Mouse (Mus musculus): ENCODE measurements around the gene Milr1. TPM values are rescaled to one million over a fixed set of nuclear protein-coding genes. Genes with fewer than 3 reads are reported as not detected.

Gene Milr1
- polyA plus RNA-seq, 1 experiment, result 19.9 TPM

DNA sequence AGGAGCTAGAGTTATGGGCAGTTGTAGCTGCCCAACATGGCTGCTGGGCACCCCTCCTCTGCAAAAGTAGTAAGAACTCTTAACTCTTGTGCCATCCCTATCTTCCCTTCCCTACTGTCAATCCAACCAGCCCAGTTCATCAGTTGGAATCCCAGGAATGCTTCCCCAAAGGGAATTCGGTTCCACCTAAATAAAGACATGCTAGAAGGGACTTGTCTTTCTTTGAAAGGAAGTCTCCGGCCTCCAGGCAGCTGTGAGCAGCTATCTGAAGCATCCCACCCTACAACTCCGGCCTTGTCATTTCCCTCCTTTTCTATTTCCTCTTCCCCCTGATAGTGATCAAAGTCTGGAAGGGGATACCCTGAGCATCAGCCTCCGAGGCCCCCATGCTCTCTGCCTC lies 44.8 kb upstream of the Milr1 start:
- Histone ChIP-seq H3K79me2 (ENCODE audit: control insufficient read depth, insufficient read depth) (no peaks in the 10 kb centered on the region), H3K36me3 (ENCODE audit: control insufficient read depth, insufficient read depth) (no peaks in the 10 kb centered on the region), H3K4me3 (ENCODE audit: insufficient read depth, poor library complexity, severe bottlenecking) (no peak overlapping the region), H3K79me3 (ENCODE audit: low read depth) (no peaks in the 10 kb centered on the region), H3ac (ENCODE audit: control insufficient read depth, insufficient read length, low read depth) (no peak overlapping the region), H3K27me3 (ENCODE audit: control insufficient read depth, insufficient read depth, insufficient read length) (no peaks in the 10 kb centered on the region)
- no peak for TF ChIP-seq FOSL1 (IDR thresholded peaks at IDR 0.05; ENCODE audit: insufficient read depth, low read length, poor library complexity, severe bottlenecking)
- TF ChIP-seq MAX (IDR thresholded peaks at IDR 0.05), result no peak
- TF ChIP-seq MYOG (IDR thresholded peaks at IDR 0.05; ENCODE audit: control insufficient read depth, extremely low read depth, insufficient read length), result no peak
- TF ChIP-seq CTCF (IDR thresholded peaks at IDR 0.05; ENCODE audit: control insufficient read depth, insufficient read depth, insufficient read length), result no peak
- no peak for TF ChIP-seq CEBPB (IDR thresholded peaks at IDR 0.05; ENCODE audit: low read depth)
- TF ChIP-seq USF1 (IDR thresholded peaks at IDR 0.05; ENCODE audit: low read depth), result no peak
- TF ChIP-seq MYOD1 (IDR thresholded peaks at IDR 0.05; ENCODE audit: control insufficient read depth, insufficient read length, low read depth), result no peak

GRCm38 (mm10) chr11:106707085-106707484 lies 43.9 kb upstream of the Milr1 start:
- H3K36me3 ChIP-seq (ENCODE audit: control insufficient read depth, insufficient read depth), result no peaks in the 10 kb centered on the region
- no peak overlapping the region for H3K4me3 ChIP-seq (ENCODE audit: insufficient read depth, poor library complexity, severe bottlenecking)
- H3K79me3 ChIP-seq (ENCODE audit: low read depth), result no peaks in the 10 kb centered on the region
- H3K79me2 ChIP-seq (ENCODE audit: control insufficient read depth, insufficient read depth), result no peaks in the 10 kb centered on the region
- no peak overlapping the region for H3ac ChIP-seq (ENCODE audit: control insufficient read depth, insufficient read length, low read depth)
- TF ChIP-seq CTCF (IDR thresholded peaks at IDR 0.05; ENCODE audit: control insufficient read depth, insufficient read depth, insufficient read length) (no peak), MYOD1 (IDR thresholded peaks at IDR 0.05; ENCODE audit: control insufficient read depth, insufficient read length, low read depth) (no peak), MAX (IDR thresholded peaks at IDR 0.05) (no peak), FOSL1 (IDR thresholded peaks at IDR 0.05; ENCODE audit: insufficient read depth, low read length, poor library complexity, severe bottlenecking) (no peak), CEBPB (IDR thresholded peaks at IDR 0.05; ENCODE audit: low read depth) (no peak), MYOG (IDR thresholded peaks at IDR 0.05; ENCODE audit: control insufficient read depth, extremely low read depth, insufficient read length) (no peak), USF1 (IDR thresholded peaks at IDR 0.05; ENCODE audit: low read depth) (no peak)
- H3K27me3 ChIP-seq (ENCODE audit: control insufficient read depth, insufficient read depth, insufficient read length), result no peaks in the 10 kb centered on the region

- Histone ChIP-seq H3K4me3 (ENCODE audit: insufficient read depth, poor library complexity, severe bottlenecking) (no peak overlapping the region), H3K79me3 (ENCODE audit: low read depth) (no peaks in the 10 kb centered on the region), H3K79me2 (ENCODE audit: control insufficient read depth, insufficient read depth) (no peaks in the 10 kb centered on the region), H3K27me3 (ENCODE audit: control insufficient read depth, insufficient read depth, insufficient read length) (no peaks in the 10 kb centered on the region), H3K36me3 (ENCODE audit: control insufficient read depth, insufficient read depth) (no peaks in the 10 kb centered on the region), H3ac (ENCODE audit: control insufficient read depth, insufficient read length, low read depth) (no peak overlapping the region)
- TF ChIP-seq MYOG (IDR thresholded peaks at IDR 0.05; ENCODE audit: control insufficient read depth, extremely low read depth, insufficient read length) (no peak), MYOD1 (IDR thresholded peaks at IDR 0.05; ENCODE audit: control insufficient read depth, insufficient read length, low read depth) (no peak)
These were observed 43.2 kb upstream of the Milr1 start for GRCm38 (mm10) chr11:106707866-106708265.

DNA sequence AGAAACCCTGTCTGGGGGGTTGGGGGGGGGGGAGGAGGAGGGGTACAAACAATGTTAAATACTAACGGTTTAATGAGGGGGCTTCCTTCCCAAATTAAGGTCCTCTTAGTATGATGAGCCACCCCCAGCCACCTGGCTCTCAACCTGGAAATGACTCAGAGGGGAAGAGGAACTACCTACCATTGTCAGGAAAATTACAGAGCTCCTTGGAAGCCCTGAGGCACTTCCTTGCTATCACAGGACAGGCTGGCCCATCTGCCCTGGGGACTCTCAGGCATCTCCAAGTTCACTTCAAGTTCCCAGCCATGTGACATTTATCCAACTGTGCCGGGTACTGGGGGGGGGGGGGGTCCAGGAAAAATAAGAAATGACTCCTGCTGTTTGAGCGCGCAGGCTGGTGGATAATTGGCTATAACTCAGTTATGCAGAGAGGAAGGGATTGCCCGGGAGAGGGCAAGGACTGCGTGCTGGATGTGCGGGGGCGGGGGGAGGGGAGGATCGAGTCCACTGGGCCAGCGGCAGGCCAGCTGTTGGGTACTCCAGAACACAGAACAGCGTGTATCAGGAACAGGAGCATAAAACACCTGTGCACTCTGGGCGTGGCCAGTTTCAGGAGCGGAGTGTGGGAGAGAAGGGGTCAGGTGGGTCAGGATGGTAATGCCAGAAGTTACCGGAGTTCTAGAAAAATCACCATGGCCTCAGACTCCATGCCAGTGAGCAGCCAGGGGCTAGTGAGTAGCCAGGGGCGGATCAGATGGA lies 41.6 kb upstream of the Milr1 start:
- TF ChIP-seq MAX (IDR thresholded peaks at IDR 0.05) (no peak), CTCF (IDR thresholded peaks at IDR 0.05; ENCODE audit: control insufficient read depth, insufficient read depth, insufficient read length) (no peak), USF1 (IDR thresholded peaks at IDR 0.05; ENCODE audit: low read depth) (no peak), MYOD1 (IDR thresholded peaks at IDR 0.05; ENCODE audit: control insufficient read depth, insufficient read length, low read depth) (no peak), MYOG (IDR thresholded peaks at IDR 0.05; ENCODE audit: control insufficient read depth, extremely low read depth, insufficient read length) (no peak), CEBPB (IDR thresholded peaks at IDR 0.05; ENCODE audit: low read depth) (no peak), FOSL1 (IDR thresholded peaks at IDR 0.05; ENCODE audit: insufficient read depth, low read length, poor library complexity, severe bottlenecking) (no peak)
- Histone ChIP-seq H3K4me3 (ENCODE audit: insufficient read depth, poor library complexity, severe bottlenecking) (no peak overlapping the region), H3K27me3 (ENCODE audit: control insufficient read depth, insufficient read depth, insufficient read length) (no peaks in the 10 kb centered on the region), H3K79me3 (ENCODE audit: low read depth) (no peaks in the 10 kb centered on the region), H3K36me3 (ENCODE audit: control insufficient read depth, insufficient read depth) (no peaks in the 10 kb centered on the region), H3ac (ENCODE audit: control insufficient read depth, insufficient read length, low read depth) (no peak overlapping the region), H3K79me2 (ENCODE audit: control insufficient read depth, insufficient read depth) (no peaks in the 10 kb centered on the region)

GRCm38 (mm10) chr11:106710789-106711188 lies 40.2 kb upstream of the Milr1 start:
- no peaks in the 10 kb centered on the region for H3K79me3 ChIP-seq (ENCODE audit: low read depth)
- no peaks in the 10 kb centered on the region for H3K27me3 ChIP-seq (ENCODE audit: control insufficient read depth, insufficient read depth, insufficient read length)
- H3K79me2 ChIP-seq (ENCODE audit: control insufficient read depth, insufficient read depth), result no peaks in the 10 kb centered on the region
- no peaks in the 10 kb centered on the region for H3K36me3 ChIP-seq (ENCODE audit: control insufficient read depth, insufficient read depth)
- H3ac ChIP-seq (ENCODE audit: control insufficient read depth, insufficient read length, low read depth), result no peak overlapping the region
- H3K4me3 ChIP-seq (ENCODE audit: insufficient read depth, poor library complexity, severe bottlenecking), result no peak overlapping the region
- TF ChIP-seq MYOG (IDR thresholded peaks at IDR 0.05; ENCODE audit: control insufficient read depth, extremely low read depth, insufficient read length) (no peak), USF1 (IDR thresholded peaks at IDR 0.05; ENCODE audit: low read depth) (no peak), MAX (IDR thresholded peaks at IDR 0.05) (no peak), CEBPB (IDR thresholded peaks at IDR 0.05; ENCODE audit: low read depth) (no peak), CTCF (IDR thresholded peaks at IDR 0.05; ENCODE audit: control insufficient read depth, insufficient read depth, insufficient read length) (no peak), MYOD1 (IDR thresholded peaks at IDR 0.05; ENCODE audit: control insufficient read depth, insufficient read length, low read depth) (no peak), FOSL1 (IDR thresholded peaks at IDR 0.05; ENCODE audit: insufficient read depth, low read length, poor library complexity, severe bottlenecking) (no peak)

- Histone ChIP-seq H3K4me3 (ENCODE audit: insufficient read depth, poor library complexity, severe bottlenecking) (no peak overlapping the region), H3K27me3 (ENCODE audit: control insufficient read depth, insufficient read depth, insufficient read length) (no peaks in the 10 kb centered on the region), H3K36me3 (ENCODE audit: control insufficient read depth, insufficient read depth) (no peaks in the 10 kb centered on the region), H3ac (ENCODE audit: control insufficient read depth, insufficient read length, low read depth) (no peak overlapping the region), H3K79me2 (ENCODE audit: control insufficient read depth, insufficient read depth) (no peaks in the 10 kb centered on the region), H3K79me3 (ENCODE audit: low read depth) (no peaks in the 10 kb centered on the region)
- TF ChIP-seq FOSL1 (IDR thresholded peaks at IDR 0.05; ENCODE audit: insufficient read depth, low read length, poor library complexity, severe bottlenecking) (no peak), MYOD1 (IDR thresholded peaks at IDR 0.05; ENCODE audit: control insufficient read depth, insufficient read length, low read depth) (no peak), USF1 (IDR thresholded peaks at IDR 0.05; ENCODE audit: low read depth) (no peak), CEBPB (IDR thresholded peaks at IDR 0.05; ENCODE audit: low read depth) (no peak), CTCF (IDR thresholded peaks at IDR 0.05; ENCODE audit: control insufficient read depth, insufficient read depth, insufficient read length) (no peak)
These were observed 36.0 kb upstream of the Milr1 start for GRCm38 (mm10) chr11:106715066-106715465.
